Mouse (Mus musculus): ENCODE measurements around the gene Zdhhc9.
"Not testable (repeated sequence)": the region's sequence is repeated elsewhere in the genome, so short reads cannot be mapped to it uniquely, and the experiment has no call there.

Gene Zdhhc9

DNA sequence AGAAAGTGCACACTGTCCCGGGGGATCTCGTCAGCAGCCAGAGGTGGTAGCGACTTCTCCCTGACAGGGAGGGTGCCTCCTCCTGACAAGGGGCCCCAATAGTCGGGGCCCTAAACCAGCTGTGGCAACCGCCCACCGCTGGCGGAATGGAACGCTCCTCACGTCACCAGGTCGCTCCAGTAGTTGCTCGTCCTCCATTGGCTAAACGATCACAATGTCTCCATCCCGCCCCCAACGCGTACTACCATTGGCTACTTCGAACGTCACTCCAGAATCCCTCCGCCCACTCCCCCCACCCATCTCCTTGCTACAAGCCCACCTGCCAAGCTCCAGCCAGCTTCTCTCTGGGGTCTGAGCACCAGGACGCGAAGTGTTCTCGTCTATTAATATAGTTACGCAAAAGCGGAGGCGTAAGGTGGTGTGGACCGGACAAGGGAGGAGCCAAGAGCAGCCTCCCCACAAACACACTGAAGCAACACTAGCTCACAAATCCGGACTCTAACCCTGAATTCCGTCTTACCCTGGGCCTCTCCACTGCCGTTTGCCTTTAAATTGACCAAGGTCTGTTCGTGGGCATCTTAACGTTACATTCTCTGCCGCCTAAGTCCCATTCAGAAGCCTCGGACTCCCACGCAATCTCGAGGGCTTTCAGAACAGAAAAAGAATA lies at the start of gene Zdhhc9:
Gene Zdhhc9 (minus strand): TSS at position 360 of the 667 bp plus-strand sequence.
- DNase-seq = peak; percentile 89 to 92

- peak in 1 of 2 experiments; percentile 12 for DNase-seq
Measured at GRCm38 (mm10) chrX:48257011-48257410, 48.3 kb upstream of the Zdhhc9 start.

GRCm38 (mm10) chrX:48256468-48257007 lies 47.9 kb upstream of the Zdhhc9 start, which contains the start of gene Utp14a:
TSS of gene Utp14a (plus strand) at chrX:48256862.
- peak; percentile 94 to 97 for DNase-seq

- peak; percentile 4 to 33 for DNase-seq
Measured at GRCm38 (mm10) chrX:48255830-48256428, 47.3 kb upstream of the Zdhhc9 start.

DNA sequence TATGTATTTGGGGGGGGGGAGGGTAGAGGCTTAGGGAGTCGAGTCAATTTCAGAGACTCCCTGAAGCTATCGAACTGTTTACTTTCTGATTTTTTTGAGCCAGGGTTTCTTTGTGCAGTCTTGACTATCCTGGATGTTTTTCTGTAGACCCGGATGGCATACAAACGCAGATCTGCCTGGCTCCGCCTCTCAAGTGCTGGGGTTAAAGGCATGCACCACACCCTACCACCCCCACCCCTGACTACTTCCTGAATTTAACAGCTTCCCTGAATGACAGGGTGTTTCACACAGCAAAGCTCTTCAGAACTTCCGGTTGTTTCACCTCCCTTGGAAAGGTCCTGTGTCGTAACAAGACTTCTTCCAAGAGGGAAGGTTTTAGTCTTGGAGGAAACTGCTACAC lies 25.7 kb upstream of the Zdhhc9 start:
- DNase-seq = peak; percentile 3 to 36

DNA sequence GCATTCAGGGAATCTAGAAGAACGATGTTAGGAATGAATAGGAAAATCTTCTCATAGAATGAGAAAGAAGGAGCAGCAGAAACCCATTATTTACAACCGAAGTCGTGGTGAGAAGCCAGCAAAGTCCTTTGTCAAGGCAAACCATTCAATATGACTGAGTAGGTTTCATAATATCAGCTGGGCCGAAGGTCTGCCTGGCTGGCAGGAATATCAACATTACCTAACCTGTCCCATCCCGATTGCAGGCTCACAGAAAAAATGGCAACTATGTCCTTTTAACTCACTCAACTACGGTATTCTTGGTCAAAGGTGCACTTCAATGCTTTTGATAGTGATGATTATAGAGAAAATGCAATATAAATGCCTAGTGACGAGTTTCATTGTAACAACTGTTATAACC lies 17.5 kb upstream of the Zdhhc9 start:
- no peak for DNase-seq

- DNase-seq = no peak
Measured at GRCm38 (mm10) chrX:48222706-48223105, 14.0 kb upstream of the Zdhhc9 start.

- DNase-seq = no peak
Measured at GRCm38 (mm10) chrX:48219468-48219867, 10.8 kb upstream of the Zdhhc9 start.

GRCm38 (mm10) chrX:48209746-48210145 lies 1.1 kb upstream of the Zdhhc9 start:
- DNase-seq = not testable (repeated sequence)

- DNase-seq = peak; percentile 33 to 66
Measured at GRCm38 (mm10) chrX:48207761-48208487, 754 bp downstream of the Zdhhc9 start.

- no peak for DNase-seq
Measured at GRCm38 (mm10) chrX:48204469-48204868, 4.2 kb downstream of the Zdhhc9 start.

DNA sequence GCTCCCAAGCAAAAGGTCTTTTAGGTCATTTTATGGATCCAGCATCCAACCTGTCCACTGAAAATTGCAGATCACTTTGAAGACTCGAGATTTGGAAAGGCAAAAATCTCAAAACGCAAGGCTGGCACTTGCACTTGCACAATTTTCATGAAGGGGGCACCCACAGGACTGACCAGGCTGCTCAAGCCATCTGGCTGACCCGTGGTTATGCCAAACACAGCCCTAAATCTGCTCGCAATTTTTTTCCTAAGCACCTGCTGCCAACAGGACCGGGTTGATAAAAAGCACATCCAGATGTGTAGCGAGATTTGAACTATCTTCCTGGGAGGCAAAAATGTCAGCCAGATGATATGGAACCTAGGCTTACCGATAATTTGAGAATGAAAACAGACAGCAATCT lies 4.9 kb downstream of the Zdhhc9 start:
- no peak for DNase-seq

- no peak for DNase-seq
Measured at GRCm38 (mm10) chrX:48202995-48203394, 5.7 kb downstream of the Zdhhc9 start.

- DNase-seq = no peak
Measured at GRCm38 (mm10) chrX:48202436-48202835, 6.2 kb downstream of the Zdhhc9 start.

DNA sequence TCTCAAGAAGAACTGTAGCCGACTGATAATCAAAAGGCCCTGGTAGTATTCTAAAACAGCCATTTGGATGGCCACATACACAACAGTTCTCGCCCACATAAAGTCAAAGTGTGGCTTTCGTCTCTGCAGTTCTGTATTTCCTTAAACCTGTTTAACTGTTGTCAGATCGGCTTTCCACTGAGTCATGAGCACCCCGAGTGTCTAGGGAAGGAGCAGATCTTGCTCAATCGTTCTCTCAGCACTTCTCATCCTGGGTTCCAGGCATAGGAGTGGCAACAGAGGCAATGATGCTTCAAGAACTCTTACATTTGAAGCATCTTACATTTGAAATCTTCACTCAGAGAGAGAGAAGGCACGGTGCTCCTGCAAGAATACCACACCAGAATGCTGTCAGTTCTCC lies 6.7 kb downstream of the Zdhhc9 start:
- DNase-seq = no peak

DNA sequence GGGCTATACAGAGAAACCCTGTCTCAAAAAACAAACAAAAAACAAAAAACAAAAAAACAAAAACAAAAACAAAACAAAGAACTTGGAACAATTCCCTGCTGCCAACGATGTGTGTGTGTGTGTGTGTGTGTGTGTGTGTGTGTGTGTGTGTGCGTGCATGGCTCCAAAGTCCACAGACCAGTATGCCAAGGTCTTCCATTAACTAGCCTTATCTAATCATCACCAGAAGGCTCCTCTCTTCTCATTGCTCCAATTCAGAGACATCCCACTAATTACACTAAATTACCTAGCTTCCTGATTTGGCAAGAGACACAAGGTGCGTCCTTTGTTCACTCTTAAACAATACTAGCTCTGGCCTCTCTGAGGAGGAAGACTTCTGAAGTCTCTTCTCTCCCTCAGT lies 8.0 kb downstream of the Zdhhc9 start:
- no peak for DNase-seq

DNA sequence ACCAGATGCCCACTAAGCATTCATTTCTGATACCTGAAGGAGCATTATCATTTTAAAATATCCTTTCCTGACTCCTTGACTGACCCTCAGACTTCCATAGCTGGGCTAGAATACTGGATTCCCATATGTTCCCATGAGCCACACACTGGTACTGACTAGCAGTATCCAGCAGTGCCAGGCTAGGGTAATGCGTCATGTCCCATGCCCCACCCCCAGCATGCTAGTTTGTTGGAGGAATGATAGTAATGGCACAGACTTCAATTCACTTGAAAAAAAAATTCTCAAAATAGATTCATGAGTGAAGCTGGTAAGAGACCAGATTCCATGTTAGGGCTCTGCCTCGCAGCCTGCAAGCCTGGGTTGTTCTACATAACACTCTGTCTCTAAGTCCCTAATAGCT lies 9.7 kb downstream of the Zdhhc9 start:
- no peak for DNase-seq

DNA sequence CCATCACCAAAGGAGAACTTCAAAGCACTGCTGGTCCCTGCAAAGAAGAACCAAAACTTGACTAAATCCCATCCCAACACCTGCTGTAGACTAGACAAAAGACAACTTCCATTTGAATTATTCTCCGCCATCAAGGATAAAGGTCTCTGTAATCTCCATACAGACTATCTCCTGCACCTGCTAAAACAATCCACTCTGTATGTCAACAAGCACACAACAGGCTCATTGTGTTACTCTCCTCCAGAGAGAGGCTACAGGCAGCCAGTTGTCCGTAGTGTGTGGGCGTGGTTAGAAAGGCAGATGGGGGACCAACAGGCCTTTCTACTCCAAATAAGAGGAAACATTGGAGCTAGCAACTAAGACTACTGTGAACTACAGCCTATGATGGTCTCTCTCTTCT lies 10.8 kb downstream of the Zdhhc9 start:
- DNase-seq = no peak

GRCm38 (mm10) chrX:48193235-48194152 lies 15.2 kb downstream of the Zdhhc9 start:
- peak; percentile 20 to 38 for DNase-seq

GRCm38 (mm10) chrX:48191261-48191660 lies 17.4 kb downstream of the Zdhhc9 start:
- DNase-seq = no peak

GRCm38 (mm10) chrX:48184703-48185102 lies 24.0 kb downstream of the Zdhhc9 start:
- no peak for DNase-seq

GRCm38 (mm10) chrX:48181844-48182243 lies 26.8 kb downstream of the Zdhhc9 start:
- no peak for DNase-seq
